Mouse (Mus musculus) kidney, adult 11 months (tissue): ENCODE measurements around the gene Dctd.
"Not testable (repeated sequence)": the region's sequence is repeated elsewhere in the genome, so short reads cannot be mapped to it uniquely, and the experiment has no call there.

Experiments
- DNase-seq: peaks from one replicate; pipeline ENCODE4 v3.0.0; 2022

Gene Dctd

DNA sequence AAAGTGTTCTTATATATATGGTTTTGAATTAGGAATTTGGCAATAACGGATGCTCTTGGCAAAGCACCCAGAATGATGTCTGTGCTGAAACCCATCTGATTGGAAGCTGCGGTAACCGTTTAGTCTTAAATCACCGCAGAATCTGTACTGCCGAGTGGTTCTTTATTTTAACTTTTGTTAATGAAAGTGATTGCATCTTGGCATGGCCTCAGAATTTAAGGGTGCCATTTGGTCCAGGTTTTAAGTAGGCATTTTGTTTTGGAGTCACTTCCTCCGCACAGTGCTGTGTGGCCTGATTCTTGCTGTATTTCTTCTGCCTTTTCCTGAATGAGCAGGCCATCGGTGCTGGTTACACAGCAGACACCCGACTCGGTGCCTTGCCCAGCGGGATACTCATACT, 47.6 kb downstream of the Dctd start:
- DNase-seq = no peak

DNA sequence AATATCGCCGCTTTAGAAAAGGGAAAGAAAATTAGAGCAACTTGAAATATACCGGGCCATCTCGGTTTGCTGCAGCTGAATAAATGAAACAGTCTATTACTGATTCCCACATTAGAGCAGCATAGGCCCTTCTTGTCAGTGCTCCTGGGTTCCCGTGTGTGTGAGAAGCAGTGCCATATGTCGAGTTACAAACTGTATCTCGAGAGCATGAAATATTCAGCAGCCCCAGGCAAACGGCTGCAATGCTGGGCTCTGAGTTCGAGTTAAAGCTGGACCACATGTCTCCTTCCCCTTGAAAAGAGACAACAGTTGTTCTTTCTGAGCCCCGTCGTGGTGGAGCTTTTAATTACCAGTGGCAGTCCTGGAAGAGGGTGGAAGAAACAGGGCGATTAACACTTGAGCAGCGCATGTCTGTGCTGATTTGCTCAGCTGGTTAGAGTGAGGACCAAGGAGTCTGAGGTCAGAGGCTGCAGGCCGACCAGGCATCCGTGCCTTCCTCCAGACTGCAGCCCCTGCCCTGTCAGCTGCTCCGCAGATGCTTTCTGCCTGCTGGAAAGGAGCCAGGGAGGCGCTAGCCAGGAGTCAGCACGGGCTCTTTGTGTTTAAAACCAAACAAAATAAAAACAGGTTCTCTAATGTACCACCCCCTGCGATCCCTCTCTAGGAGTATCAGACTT, 53.3 kb downstream of the Dctd start:
- DNase-seq = no peak

DNA sequence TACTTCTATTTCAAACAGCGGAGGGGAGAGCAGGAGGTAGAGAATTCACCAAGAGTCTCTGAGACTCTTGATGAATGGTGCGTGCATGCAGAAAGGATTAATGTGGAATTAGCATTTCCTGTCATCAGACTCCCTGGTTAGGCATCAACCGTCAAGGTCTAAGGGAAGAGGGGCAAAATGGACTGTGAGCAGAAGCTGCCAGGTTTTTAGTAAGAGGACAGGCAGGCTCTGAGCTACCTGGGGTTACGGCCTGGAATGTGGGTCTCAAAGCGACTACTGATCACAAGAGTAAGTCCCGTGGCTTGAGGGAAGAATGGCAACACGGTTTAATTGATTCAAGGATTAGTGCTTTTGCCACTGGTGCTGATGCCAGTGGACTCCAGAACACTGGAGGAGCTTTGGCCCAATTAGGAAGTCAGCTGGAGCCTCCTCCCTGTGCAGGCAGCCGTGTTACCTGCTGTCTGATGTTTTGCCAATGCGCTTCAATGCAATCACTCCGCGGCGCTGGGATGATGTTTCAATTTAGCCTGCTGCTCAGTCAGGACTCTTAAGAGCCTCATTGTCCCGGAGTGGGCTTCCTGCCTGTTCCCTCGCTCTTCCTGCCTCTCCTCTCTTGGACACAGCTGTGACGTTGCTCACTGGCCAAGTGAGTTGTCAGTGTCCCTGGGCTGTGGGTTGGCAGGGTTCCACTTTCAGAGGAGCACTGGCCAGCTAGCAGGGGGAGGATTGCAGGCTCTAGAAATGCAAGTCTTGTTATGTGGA, 54.6 kb downstream of the Dctd start:
- peak; percentile 25 for DNase-seq

GRCm38 (mm10) chr8:48157718-48158117, 58.8 kb downstream of the Dctd start:
- no peak for DNase-seq

GRCm38 (mm10) chr8:48158560-48159217, 59.8 kb downstream of the Dctd start:
- DNase-seq = no peak

DNA sequence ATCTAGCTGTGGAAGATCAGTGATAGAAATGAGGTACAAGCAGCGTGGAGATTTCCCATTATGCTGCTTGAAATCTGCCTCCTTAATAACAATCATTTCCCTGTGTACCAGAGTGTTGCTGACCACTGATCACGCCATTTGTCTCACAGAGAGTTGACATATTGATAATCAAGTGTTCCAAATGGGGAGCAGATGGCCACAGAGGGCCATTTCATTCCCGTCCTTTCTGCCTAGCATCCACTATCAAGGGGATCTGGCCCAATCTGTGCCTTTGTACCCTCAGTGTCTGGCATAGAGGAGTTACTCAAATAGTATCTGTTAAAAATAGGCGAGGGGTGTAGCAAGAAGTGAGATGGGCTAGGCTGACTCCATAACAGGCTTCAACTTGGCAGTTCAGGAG, 78.5 kb downstream of the Dctd start:
- no peak for DNase-seq

GRCm38 (mm10) chr8:48177876-48178275, 79.0 kb downstream of the Dctd start:
- DNase-seq = no peak

DNA sequence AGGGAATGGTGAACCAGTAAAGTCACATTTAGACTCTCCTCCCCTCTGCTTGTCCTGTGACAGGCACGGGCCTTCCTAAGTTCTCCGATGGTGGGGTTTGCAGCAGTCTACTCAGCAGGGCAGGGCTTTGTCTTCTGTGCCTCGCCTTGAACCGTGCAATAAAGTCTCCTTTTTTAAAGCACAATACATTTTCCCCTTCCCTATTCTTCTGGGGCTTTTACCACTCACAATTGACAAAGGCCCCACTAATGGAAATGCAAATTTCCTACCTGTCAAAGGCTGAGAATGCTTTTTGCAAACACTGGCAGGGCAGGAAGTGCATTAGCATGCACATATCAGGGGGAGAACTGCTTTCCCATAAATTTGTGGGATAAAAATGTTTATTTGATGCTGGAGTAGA, 80.1 kb downstream of the Dctd start:
- DNase-seq = no peak

DNA sequence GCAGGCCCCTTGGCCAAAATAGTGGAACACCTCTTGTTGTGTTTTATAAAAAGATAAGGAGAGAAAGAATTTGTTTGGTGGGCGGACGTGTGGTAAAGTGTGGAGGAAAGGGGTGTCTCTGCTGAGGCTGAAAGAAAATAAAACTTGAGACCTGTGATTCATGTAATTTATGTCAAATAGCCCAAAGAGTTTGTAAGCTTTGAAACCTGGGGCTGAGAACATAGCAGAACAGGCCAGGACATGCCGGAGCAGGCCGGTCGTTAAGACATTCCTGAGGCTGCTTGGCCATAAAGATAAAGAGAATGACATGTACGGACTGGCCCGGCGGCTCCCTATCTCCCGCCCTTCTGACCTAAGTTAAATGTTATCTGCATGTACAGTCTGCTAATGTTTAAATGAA, 81.3 kb downstream of the Dctd start:
- not testable (repeated sequence) for DNase-seq

- DNase-seq = no peak
These were observed 82.1 kb downstream of the Dctd start for GRCm38 (mm10) chr8:48181000-48181399.

DNA sequence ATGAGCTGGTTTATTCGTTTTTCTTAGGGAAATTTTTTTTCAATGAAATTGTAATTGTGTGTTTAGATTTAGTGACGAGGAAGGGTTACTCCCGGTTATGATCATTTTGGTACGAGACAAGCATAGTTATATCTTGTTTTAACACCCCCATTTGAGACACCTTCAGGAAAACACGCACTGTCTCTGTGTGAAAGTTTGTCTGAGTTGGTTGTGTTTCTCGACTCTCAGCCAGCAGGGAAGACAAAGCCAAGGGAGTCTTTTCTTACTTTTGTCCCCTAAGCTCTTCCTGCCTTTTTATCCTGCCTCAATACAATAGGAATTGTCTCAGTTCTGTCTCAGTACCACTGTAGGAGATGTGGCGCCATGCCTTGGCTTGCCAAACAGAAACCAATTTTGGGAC, 84.9 kb downstream of the Dctd start:
- DNase-seq = no peak

GRCm38 (mm10) chr8:48188586-48188985, 89.7 kb downstream of the Dctd start:
- DNase-seq = no peak

DNA sequence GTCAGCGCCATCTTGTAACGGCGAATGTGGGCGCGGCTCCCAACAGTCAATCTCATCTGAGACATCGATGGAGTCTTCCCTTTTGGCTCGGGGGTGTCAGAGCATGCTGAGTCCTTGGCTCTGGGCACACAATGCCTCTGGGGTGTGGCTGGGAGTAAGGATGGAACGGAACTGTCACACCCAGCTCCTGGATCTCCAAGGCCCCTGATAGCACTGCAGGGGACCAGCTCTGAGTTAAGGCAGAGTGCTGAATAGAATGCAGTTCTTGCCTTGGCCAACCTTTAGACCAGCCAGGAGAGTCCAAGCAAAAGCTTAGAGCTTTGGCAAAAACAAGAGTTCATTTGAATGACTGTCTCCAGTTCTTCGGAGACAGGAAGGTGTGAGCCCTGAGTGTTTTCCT, 97.1 kb downstream of the Dctd start:
- DNase-seq = no peak

- no peak for DNase-seq
These were observed 100.3 kb downstream of the Dctd start for GRCm38 (mm10) chr8:48199171-48199570.

DNA sequence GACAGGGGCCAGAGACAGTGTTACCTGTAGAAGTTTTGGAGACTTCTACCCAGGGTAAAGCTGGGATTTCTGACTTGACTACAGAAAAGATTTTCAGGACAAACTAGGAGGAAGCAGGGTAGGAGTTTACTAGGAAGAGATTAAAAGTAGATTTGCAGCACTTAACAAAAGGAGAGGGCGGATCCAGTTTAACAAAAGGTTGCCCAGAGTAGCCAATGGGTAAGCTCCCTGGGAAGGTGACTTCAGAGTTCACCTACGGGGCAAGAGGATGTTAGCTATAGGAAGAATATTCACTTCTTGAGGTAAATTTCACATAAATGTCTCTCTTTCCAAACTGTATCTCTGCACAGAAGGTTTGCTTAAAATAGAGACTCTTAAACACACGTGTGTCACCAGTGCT, 103.7 kb downstream of the Dctd start:
- DNase-seq = no peak
